Mouse (Mus musculus) gastrocnemius, postnatal 25 days (tissue): Measurements from ENCODE around the gene Ssh2. TPM values are rescaled to one million over a fixed set of nuclear protein-coding genes. Genes with fewer than 3 reads are reported as not detected.

Source experiments
- DNase-seq: peaks from one replicate; pipeline ENCODE4 v3.0.0; 2022
- total RNA-seq, 2 experiments: library from RNA; stranded (reverse); gene quantifications; 1 replicate in 1 of 2; 2 replicates in 1 of 2; pipeline ENCODE4 v1.2.3; 2021

The Ssh2 gene
- total RNA-seq, 2 experiments from 2014 or later, result 35.3 to 44.3 TPM

- DNase-seq, result no peak
Measured at GRCm38 (mm10) chr11:77406329-77406728, 190.2 kb downstream of the Ssh2 start.

GRCm38 (mm10) chr11:77409879-77410278 lies 193.8 kb downstream of the Ssh2 start:
- peak; percentile 26 for DNase-seq

- DNase-seq, result no peak
Measured at GRCm38 (mm10) chr11:77411284-77411683, 195.2 kb downstream of the Ssh2 start.

- DNase-seq, result no peak
Measured at GRCm38 (mm10) chr11:77414141-77414839, 198.2 kb downstream of the Ssh2 start.

- peak; percentile 77 for DNase-seq
Measured at GRCm38 (mm10) chr11:77416212-77417000, 200.3 kb downstream of the Ssh2 start.

- no peak for DNase-seq
Measured at GRCm38 (mm10) chr11:77418021-77418420, 201.9 kb downstream of the Ssh2 start.

GRCm38 (mm10) chr11:77423175-77423859 lies 207.2 kb downstream of the Ssh2 start:
- peak; percentile 17 for DNase-seq

- no peak for DNase-seq
Measured at GRCm38 (mm10) chr11:77428446-77428845, 212.4 kb downstream of the Ssh2 start.

- no peak for DNase-seq
Measured at GRCm38 (mm10) chr11:77437026-77437425, 220.9 kb downstream of the Ssh2 start.

- no peak for DNase-seq
Measured at GRCm38 (mm10) chr11:77440081-77440480, 224.0 kb downstream of the Ssh2 start.

- DNase-seq, result no peak
Measured at GRCm38 (mm10) chr11:77441020-77441419, 224.9 kb downstream of the Ssh2 start.

- DNase-seq, result peak; percentile 81
Measured at GRCm38 (mm10) chr11:77442186-77443170, 226.4 kb downstream of the Ssh2 start.

- DNase-seq, result peak; percentile 47
Measured at GRCm38 (mm10) chr11:77444939-77445338, 228.9 kb downstream of the Ssh2 start.

- peak; percentile 85 for DNase-seq
Measured at GRCm38 (mm10) chr11:77446628-77447041, 230.5 kb downstream of the Ssh2 start.

- DNase-seq, result no peak
Measured at GRCm38 (mm10) chr11:77449224-77449623, 233.1 kb downstream of the Ssh2 start.

- DNase-seq, result peak; percentile 45
Measured at GRCm38 (mm10) chr11:77451670-77452069, 235.6 kb downstream of the Ssh2 start.

- DNase-seq, result no peak
Measured at GRCm38 (mm10) chr11:77453388-77453787, 237.3 kb downstream of the Ssh2 start.

GRCm38 (mm10) chr11:77455770-77456510 lies 239.9 kb downstream of the Ssh2 start:
- DNase-seq, result no peak

- peak; percentile 50 for DNase-seq
Measured at GRCm38 (mm10) chr11:77456866-77457265, 240.8 kb downstream of the Ssh2 start.

GRCm38 (mm10) chr11:77461856-77462255 lies 245.8 kb downstream of the Ssh2 start:
- DNase-seq, result no peak
